Mouse (Mus musculus) G1E-ER4 (cell line): ENCODE results near the gene Adra1b. TPM values are rescaled to one million over a fixed set of nuclear protein-coding genes. Genes with fewer than 3 reads are reported as not detected.

Source experiments
- GATA1 ChIP-seq: IDR thresholded peaks from one replicate; pipeline ENCODE4 v1.8.0; 2012; ENCODE audit warnings: low read length, inconsistent platforms
- polyA plus RNA-seq: library from polyadenylated mRNA; stranded (reverse); fragments of >175 nt; gene quantifications from 2 replicates; pipeline ENCODE4 v1.2.3, GENCODE M21; 2012

Adra1b gene
- polyA plus RNA-seq, 1 experiment: not detected

GRCm38 (mm10) chr11:43747233-43748226 is 153.5 kb downstream of the Adra1b start, which contains the start of gene Ttc1:
Ttc1 (minus strand) TSS chr11:43748008.
- no peak for TF ChIP-seq GATA1

GRCm38 (mm10) chr11:43728737-43729301 is 172.2 kb downstream of the Adra1b start:
- TF ChIP-seq GATA1: no peak

- TF ChIP-seq GATA1: peak; percentile 85
Observed at GRCm38 (mm10) chr11:43727796-43728195, 173.2 kb downstream of the Adra1b start.

Other genes with a start within 250 kb of the Adra1b start
- gene Pwwp2a, start 219.2 kb downstream of the Adra1b start, polyA plus RNA-seq: 5.3 and 6.8 TPM in 2 replicates
- 10.7 and 21.4 TPM in 2 replicates for gene Ttc1, start 153.2 kb downstream of the Adra1b start, polyA plus RNA-seq